Mouse (Mus musculus): ENCODE data around the gene Calhm5.

DNA sequence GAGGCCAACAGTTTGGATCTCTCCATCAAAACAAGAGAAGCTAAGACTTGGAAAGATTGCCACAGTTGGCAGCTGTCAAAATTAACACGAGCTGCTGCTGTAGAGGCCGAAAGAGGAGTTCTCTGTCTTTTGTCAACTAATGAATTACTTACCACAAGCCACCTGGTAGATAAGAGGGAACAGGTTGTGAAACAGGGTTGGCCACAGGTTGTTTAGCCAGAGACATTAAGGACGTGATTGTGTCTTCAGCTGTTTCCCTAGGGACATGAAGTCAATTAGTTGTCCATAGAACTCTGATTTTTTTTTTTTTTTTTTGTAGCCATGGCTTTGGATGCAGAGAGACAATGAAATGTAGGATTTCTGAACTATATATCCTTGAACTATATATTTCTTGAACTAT is 20.8 kb upstream of the Calhm5 start:
- TF ChIP-seq CTCF (IDR thresholded peaks at IDR 0.05; ENCODE audit: insufficient read depth, low read depth, low read length): no peak
- no peak for TF ChIP-seq POLR2A (IDR thresholded peaks at IDR 0.05; ENCODE audit: insufficient read depth, low read depth, low read length)
